Mouse (Mus musculus) adrenal gland, postnatal 10 days (tissue): ENCODE measurements around the gene Lect2. TPM values are rescaled to one million over a fixed set of nuclear protein-coding genes. Genes with fewer than 3 reads are reported as not detected.

ENCODE experiments used
- DNase-seq: peaks from one replicate; pipeline ENCODE4 v3.0.0; 2021; ENCODE audit warnings: mixed read lengths
- long read RNA-seq, 2 experiments: library from polyadenylated mRNA; stranded (forward); transcript quantifications; one replicate each; pipeline ENCODE4 v2.0.0; 2021
- total RNA-seq, 2 experiments: library from RNA; stranded (reverse); gene quantifications; 2 replicates each; pipeline ENCODE4 v1.2.3; 2021

The Lect2 gene
- 10 to 100 TPM; 31.2 to 68.1 TPM for total RNA-seq
- long read RNA-seq, experiment 1, transcript Lect2-201 (4 exons, 837 nt), result major isoform, 77 of 84 reads
- long read RNA-seq, experiment 1, partial matches to known transcripts, result 5 of 84 reads
- long read RNA-seq, experiment 1, other reads (novel, unspliced or antisense), result 2 of 84 reads
- long read RNA-seq, experiment 2, partial matches to known transcripts, result 0 of 2 reads
- long read RNA-seq, experiment 2, other reads (novel, unspliced or antisense), result 0 of 2 reads

GRCm38 (mm10) chr13:56548401-56548800 lies at the start of gene Lect2:
TSS of gene Lect2 (minus strand) at chr13:56548502.
- DNase-seq, result no peak

DNA sequence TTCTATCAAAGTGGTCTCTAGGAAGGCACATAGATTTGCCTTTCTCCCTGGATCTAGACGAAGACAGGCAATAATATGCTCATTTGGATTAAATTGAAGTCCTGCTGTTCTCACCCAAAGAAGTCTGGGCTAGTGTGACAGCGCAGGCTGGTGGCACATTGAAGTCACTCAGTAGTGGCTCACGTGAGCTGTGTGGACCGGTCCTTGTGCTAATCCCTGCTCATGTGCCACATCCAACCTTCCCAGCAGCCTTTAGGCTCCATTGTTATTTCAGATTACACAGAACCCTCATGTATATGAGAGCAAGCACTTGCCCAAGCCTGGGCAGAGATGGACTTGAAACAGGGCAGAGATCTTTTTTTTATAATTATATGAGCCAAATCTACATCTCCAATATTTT lies 49.0 kb upstream of the Lect2 start:
- no peak for DNase-seq

- no peak for DNase-seq
Observed at GRCm38 (mm10) chr13:56595246-56595645, 46.9 kb upstream of the Lect2 start.

DNA sequence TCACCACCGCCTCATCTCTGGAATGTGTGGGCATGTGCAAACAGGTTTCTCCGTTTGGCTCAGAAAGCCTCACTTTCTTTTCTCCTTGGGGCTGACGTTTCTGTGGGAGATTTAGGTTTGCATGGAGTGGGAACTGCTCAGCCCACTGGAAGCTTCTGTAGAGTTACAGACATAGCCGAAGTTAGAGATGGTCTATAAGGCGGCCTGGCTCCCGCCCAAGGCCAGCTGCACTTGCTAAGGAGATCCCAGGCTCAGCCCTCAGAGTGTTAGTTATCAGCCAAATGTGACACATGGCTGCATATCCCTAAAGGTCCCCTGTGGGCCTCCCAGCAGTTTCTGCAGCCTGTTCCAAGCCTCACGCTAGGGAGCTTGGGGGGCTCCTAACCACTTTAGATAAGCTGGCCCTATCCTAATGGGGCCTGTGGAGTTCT lies 45.7 kb upstream of the Lect2 start:
- no peak for DNase-seq

- DNase-seq, result no peak
Observed at GRCm38 (mm10) chr13:56593196-56593595, 44.9 kb upstream of the Lect2 start.

- no peak for DNase-seq
Observed at GRCm38 (mm10) chr13:56591939-56592338, 43.6 kb upstream of the Lect2 start.

DNA sequence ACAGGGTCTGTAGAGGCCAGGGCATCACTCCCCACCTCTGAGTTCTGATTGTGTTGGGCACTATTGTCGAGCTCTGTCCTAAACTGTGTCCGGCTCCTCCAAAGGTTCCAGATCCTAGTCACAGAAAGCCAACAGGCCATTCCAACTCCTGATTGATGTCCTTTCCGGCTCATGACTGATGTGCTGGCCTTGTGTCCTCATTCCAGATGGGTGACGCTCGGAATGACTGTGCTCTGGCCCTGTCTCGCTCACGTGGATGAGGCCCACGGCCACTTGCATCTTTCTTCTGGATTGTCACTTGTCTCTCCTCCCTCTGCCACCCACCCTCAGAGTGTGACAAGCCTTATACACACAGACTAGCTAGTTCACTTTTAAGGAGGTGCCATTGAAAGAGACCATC lies 42.9 kb upstream of the Lect2 start:
- DNase-seq, result peak; percentile 66

DNA sequence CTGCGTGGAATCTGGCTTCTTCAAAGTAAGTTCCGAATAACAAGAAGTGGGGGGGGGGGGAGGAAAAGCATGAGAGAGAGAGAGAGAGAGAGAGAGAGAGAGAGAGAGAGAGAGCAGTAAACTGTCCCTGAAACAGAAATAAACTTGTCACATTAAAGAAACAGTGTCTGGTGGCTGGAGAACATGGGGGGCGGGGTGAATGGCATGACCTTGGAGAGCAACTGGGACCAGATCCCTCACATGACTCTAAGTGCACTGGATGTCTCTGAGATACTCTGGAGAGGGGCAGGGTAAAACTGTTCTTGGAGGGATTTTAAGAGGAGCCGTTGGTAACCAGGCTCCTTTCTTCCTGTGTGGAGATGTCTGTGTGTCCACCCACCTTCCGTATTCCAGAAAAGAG lies 41.9 kb upstream of the Lect2 start:
- peak; percentile 62 for DNase-seq

DNA sequence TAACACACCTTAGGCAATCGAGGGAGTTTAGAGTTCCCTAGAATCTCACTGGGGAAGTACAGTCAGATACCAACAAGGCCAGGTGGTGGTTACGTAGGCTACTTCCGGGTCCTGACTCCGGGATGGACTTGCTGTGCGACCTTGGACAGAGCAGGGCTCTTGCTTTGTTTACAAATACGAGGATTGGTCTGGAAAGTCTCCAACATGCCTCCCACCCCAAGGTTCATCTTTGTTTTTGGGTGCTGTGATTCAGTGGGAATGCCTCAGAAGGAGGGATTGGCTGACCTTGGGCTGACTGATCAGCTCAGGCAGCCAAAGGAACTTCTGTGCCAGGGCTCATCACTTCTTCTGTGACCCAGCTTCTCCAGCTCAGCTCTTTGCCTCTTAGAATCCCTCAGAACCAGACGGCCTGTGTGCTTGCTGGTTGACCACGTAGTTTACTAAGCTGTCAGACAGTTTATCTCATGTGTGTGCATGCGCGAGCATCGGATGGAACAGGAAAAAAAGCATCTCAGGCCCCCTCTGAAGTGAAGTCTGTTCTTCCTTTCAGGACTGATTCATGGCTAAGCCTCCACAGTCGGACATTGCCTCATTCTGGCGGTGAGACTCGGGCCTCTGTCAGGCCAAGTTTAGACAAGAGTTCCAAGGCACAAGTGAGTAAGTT lies 40.3 kb upstream of the Lect2 start:
- DNase-seq, result peak; percentile 74

- DNase-seq, result no peak
Observed at GRCm38 (mm10) chr13:56586046-56586445, 37.7 kb upstream of the Lect2 start.

- no peak for DNase-seq
Observed at GRCm38 (mm10) chr13:56582720-56583119, 34.4 kb upstream of the Lect2 start.

GRCm38 (mm10) chr13:56581961-56582434 lies 33.7 kb upstream of the Lect2 start:
- DNase-seq, result peak; percentile 52

GRCm38 (mm10) chr13:56581512-56581911 lies 33.2 kb upstream of the Lect2 start:
- no peak for DNase-seq

- DNase-seq, result no peak
Observed at GRCm38 (mm10) chr13:56580450-56580849, 32.1 kb upstream of the Lect2 start.

- no peak for DNase-seq
Observed at GRCm38 (mm10) chr13:56578097-56578496, 29.8 kb upstream of the Lect2 start.

GRCm38 (mm10) chr13:56575701-56576321 lies 27.5 kb upstream of the Lect2 start:
- peak; percentile 88 for DNase-seq

- no peak for DNase-seq
Observed at GRCm38 (mm10) chr13:56575074-56575473, 26.8 kb upstream of the Lect2 start.

DNA sequence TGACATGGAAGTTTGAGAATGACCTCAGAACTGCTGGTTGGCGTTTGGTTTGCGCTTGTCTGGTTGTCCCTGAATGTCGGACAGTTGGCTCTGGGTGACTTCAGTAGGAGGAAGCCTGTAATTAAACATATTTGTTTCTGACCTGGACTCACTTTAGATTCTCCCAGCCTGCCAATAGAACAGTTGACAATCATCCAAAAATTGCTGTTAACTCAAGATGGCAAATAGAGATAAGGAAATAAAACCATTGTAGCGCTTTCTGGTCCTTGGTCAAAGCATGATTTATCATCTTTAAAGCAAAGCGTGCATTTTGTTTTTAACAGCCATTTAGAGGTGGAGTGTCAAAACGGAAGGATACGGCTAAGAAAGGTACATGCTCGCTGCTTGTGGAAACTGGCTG lies 23.3 kb upstream of the Lect2 start:
- DNase-seq, result no peak

- no peak for DNase-seq
Observed at GRCm38 (mm10) chr13:56566336-56566735, 18.0 kb upstream of the Lect2 start.

DNA sequence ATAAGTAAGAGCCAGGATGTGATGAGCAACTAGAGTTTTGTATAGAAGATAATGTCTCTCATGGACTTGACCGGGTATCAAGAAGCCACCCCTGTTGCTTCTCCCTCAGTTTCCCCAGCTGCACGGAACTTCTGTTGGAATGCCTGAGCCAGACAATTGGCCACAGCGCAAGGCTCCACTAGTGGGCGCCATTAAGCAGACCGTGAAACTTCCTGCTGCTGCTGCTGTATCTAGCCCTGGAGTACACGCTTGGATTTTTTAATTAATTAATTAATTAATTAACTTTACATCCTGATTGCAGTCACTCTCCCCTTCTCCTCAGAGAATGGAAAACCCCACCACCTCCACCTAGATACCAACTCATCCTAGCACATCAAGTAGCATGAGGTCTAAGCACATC lies 14.8 kb upstream of the Lect2 start:
- peak; percentile 69 for DNase-seq

DNA sequence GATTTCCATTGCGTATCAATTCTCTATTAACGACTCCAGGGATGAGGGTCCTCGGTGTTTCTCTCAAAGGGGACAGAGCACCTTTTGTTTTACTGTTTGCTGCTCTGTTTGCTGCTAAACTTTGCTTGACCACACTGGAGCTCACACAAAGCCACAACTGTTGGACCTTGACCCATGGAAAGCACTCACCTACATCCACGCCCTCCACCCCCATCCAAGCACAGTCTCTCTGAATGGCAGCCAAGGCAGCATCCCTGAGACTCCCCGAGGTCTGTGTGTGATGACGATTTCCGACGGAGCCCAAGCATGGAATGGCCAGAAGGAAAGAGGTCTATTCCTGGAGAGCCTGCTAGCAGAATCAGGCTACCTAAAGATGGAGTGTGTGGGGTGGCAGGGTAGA lies 12.8 kb upstream of the Lect2 start:
- no peak for DNase-seq

DNA sequence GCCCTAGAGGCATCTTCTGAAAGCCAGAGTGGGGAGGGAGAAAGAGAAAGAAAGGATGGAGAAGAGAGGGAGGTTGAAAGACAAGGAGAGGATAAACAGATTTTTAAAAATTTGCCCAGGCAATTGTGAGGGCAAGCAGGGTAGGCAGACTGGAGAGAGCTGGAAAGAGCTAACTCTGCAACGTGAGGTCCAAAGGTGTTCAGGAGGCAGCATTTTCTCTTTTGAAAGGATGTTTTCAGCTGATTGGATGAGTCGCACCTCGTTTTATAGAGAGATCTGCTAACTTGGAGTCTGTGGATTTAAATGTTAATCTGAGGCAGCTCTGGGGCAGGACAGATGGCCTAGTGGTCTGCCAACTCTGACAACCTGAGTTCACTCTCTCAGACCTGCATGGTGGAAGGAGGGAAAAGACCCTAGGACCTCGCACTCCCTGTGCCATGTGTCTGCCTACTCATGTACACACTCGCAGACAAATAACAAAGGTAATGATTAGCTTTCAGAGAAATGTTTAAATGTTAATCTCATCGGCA lies 11.6 kb upstream of the Lect2 start:
- no peak for DNase-seq

- no peak for DNase-seq
Observed at GRCm38 (mm10) chr13:56558811-56559210, 10.5 kb upstream of the Lect2 start.
